Mouse (Mus musculus): Measurements from ENCODE around the gene Fry. TPM values are rescaled to one million over a fixed set of nuclear protein-coding genes. Genes with fewer than 3 reads are reported as not detected.

Gene Fry
- 10 to 100 TPM; 48.5 to 50.6 TPM for total RNA-seq (2023)

GRCm38 (mm10) chr5:150118455-150119241 is at the start of gene Fry:
TSS of gene Fry (plus strand) at chr5:150118645.

DNA sequence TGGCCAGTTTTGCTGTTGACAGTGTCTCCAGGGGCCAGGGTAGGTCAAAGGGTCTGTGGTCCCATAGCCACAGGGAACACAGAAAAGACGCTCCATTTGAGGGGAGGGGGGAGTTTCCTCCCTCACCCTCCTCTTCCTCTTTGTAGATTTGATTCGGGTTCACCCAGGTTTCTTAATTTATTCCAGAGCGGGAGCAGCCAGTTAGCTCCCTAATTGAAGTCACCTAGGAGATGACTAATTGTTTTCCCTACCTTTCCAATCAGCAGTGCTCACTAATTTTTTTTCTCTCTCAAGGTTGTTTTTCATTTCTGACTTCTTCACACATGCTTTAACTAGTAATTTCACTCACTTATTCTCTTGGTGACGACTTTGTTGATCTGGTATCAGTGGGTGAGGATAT is 399.6 kb downstream of the Fry start, which contains the start of gene Zar1l:
Gene Zar1l, minus strand, starts transcription at position 101 of the 400 bp plus-strand sequence.

DNA sequence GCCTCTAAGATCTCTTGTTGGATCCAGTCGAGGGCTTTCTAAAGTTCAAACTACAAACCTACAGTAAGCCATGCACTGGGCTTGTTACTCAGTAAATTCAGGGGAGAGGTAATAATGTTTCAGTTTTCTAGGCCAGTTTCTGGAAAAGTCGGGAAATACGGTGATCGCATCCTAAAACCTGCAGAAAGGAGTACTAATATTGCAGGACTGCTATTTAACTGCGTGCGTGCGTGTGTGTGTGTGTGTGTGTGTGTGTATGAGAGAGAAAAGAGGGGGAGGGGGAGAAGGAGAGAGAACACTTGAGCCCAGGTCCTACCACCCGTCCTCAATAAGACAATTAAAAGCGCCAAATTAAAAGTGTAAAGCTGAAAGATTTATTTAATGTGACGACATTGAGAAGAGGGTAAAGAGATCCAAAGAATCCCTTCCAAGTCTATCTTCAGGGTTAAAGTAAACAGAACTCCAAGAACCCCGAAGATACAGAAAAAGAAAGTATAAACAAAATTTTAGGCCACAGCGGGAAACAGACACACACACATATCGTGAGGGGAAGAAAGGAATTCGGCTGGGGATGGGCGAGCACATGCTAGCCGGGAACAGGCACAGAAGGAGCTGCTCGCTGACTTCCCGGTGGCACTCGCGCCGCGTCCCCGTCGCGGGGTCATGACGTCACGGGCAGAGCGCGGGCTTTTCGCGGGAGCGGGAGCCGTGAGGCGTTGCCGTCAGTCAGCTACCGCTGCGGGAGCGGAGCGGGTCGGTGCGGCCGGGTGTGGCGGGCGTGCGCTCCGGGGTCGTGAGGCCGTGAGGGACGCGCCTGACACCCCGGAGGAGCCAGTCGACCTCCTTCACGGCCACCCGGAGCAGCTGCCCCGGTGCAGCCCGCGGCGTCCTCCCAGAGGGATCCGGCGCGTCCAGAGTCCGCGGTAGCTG is 403.8 kb downstream of the Fry start, which contains the start of gene Brca2:
Gene Brca2, plus strand, starts transcription at position 694 of the 930 bp plus-strand sequence.

Other genes starting within 250 kb of the Fry start
- gene Rxfp2, start 100.0 kb upstream of the Fry start, total RNA-seq (2023) = not detected